Mouse (Mus musculus) embryonic fibroblast, embryonic 13.5 days (primary cell): ENCODE measurements around the gene Nprl2. TPM values are rescaled to one million over a fixed set of nuclear protein-coding genes. Genes with fewer than 3 reads are reported as not detected.

Experiments
- H3K27ac ChIP-seq: 2 replicates; pipeline ENCODE4 v1.5.1; 2012; ENCODE audit warnings: low read length, control low read depth, inconsistent platforms; ENCODE audit not compliant: insufficient read depth
- H3K4me1 ChIP-seq: 2 replicates; pipeline ENCODE4 v1.6.1; 2011; ENCODE audit warnings: low read length; ENCODE audit not compliant: control insufficient read depth, insufficient read depth
- H3K4me3 ChIP-seq: 2 replicates; pipeline ENCODE4 v1.5.1; 2011; ENCODE audit warnings: mild to moderate bottlenecking, control low read depth, low read length; ENCODE audit not compliant: insufficient read depth
- CTCF ChIP-seq: IDR thresholded peaks from 2 replicates; pipeline ENCODE4 v1.5.1; 2011; ENCODE audit warnings: mild to moderate bottlenecking, control low read depth, low read length, moderate library complexity, borderline replicate concordance; ENCODE audit not compliant: insufficient read depth
- POLR2A ChIP-seq: IDR thresholded peaks from 2 replicates; pipeline ENCODE4 v1.6.1; 2011; ENCODE audit warnings: low read depth, mild to moderate bottlenecking, control low read depth, low read length, moderate library complexity
- polyA plus RNA-seq: library from polyadenylated mRNA; stranded (reverse); fragments of >200 nt; gene quantifications from 2 replicates; pipeline ENCODE4 v1.2.4, GENCODE M21; 2011; ENCODE audit warnings: low read depth; ENCODE audit not compliant: missing spikeins, insufficient read length

The Nprl2 gene
- polyA plus RNA-seq, 1 experiment: 18.9 TPM

DNA sequence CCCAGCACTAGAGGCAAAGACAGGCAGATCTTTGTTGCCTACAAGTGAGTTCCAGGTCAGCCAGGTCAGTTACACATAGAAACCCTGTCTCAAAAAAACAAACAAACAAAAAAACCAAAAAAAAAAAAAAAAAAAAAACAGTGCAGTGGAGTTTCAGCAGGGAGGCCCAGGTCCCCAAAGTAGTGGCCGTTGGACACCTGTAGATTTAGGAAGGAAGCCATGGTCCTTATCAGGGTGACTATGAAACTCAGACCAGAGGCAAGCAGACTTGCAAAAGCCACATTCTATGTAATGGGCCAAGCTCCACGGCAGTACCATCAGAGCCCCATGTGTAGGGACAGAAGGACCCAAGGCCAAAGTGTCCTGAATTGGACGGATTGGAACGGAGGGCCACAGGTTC is 39.6 kb downstream of the Nprl2 start:
- Histone ChIP-seq H3K27ac (no peak overlapping the region), H3K4me3 (peak overlapping the region; percentile 61), H3K4me1 (peaks cover 5% of the 10 kb centered on the region; the same call in 1 of the 2 replicates)
- no peak for TF ChIP-seq CTCF
- no peak for TF ChIP-seq POLR2A

DNA sequence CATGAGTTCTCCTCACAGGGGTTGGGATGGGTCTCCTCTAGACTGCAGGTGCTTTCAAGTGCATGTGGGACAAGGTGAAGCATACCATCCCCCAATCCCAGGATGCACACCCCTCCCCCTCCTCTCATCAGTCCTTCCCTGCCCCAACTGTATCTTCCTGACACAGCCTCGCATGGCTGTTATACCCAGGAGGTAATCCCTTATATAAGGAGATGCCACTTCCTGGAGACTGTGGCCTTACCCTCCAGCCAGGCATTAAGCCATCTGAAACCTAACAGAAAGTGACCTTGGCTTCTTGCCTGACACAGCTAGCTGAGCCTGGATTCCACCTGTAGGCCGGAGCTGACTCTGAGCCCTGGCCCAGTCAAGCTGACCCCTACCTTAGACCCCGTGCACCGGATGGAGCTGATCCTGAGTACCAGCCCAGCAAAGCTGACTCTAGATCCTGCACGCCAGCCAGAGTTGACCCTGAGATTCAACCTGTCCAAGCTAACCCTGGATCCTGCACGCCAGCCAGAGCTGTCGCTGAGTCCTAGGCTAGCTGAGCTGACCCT is 40.6 kb downstream of the Nprl2 start:
- Histone ChIP-seq H3K4me1 (peaks cover 5% of the 10 kb centered on the region; the same call in 1 of the 2 replicates), H3K4me3 (no peak overlapping the region), H3K27ac (no peak overlapping the region)
- TF ChIP-seq POLR2A (no peak), CTCF (no peak)

DNA sequence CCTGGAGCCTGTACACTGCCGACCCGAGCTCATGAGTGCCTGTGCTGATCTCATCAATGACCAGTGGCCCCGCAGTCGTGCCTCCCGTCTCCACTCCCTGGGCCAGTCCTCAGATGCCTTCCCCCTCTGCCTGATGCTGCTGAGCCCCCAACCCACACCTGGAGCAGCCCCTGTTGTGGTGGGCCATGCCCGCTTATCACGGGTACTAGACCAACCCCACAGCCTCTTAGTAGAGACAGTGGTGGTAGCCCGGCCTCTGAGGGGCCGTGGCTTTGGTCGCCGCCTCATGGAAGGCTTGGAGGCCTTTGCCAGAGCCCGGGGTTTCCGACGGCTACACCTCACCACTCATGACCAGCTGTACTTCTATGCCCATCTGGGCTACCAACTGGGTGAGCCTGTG is 41.1 kb downstream of the Nprl2 start:
- Histone ChIP-seq H3K4me1 (peaks cover 5% of the 10 kb centered on the region; the same call in 1 of the 2 replicates), H3K4me3 (no peak overlapping the region), H3K27ac (no peak overlapping the region)
- TF ChIP-seq POLR2A (no peak), CTCF (no peak)

DNA sequence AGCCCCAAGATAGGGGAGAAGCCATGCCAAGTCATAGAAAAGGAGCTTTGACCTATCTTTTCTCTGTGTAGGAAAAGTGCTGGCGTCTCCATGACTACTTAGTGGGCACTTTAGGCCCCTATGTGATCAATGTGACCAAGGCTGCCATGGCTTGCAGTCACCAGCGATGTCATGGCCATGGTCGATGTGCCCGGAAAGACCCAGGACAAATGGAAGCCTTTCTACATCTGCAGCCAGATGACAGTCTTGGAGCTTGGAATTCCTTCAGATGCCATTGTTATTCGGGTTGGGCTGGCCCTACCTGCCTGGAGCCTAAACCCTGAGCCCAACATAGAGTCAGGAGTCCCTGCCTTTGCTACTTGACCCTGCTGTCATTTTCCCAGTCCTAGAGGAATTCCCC is 44.5 kb downstream of the Nprl2 start:
- Histone ChIP-seq H3K4me1 (peaks cover 5% of the 10 kb centered on the region; the same call in 1 of the 2 replicates), H3K27ac (no peak overlapping the region), H3K4me3 (no peak overlapping the region)
- TF ChIP-seq CTCF (no peak), POLR2A (no peak)

DNA sequence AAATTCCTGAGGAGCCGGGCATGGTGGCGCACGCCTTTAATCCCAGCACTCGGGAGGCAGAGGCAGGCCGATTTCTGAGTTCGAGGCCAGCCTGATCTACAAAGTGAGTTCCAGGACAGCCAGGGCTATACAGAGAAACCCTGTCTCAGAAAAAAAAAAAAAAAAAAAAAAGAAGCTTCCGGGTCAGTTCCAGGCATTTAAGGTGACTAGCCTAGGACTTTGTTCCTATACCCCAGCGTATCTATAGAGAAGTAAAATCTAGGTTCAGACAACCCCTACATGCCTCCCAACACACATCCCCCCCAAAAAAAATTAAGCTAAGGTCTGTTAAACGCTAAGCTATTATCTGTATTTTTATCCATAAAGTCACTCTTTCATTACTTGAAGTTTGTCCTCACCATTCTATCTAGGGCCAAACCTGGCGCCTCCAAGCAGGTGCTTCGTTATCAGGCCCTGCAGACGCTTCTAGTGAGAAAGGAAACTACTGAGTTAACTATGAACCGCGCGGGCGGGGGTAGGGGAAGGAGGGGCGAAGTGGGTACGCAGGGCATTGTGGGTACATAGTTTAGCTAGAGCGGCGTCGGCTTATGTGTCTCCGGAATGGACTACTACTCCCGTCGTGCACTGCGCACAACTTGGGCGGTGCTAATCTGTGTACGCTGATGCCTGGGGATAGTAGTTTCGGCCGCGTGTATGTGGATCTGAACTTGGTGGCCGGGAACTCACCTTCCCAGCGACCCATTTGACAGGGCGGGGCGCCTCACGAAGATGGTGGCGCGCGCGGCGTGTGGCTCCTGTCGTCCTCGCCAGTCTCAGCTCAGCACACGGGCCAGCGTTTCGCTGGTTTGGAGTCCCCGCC is 45.2 kb downstream of the Nprl2 start, which contains the start of gene Ifrd2:
Gene Ifrd2, plus strand, starts transcription at position 669 of the 859 bp plus-strand sequence.
- Histone ChIP-seq H3K27ac (no peak within 1 kb of the TSS), H3K4me3 (peak within 1 kb of the TSS; percentile 78), H3K4me1 (peaks cover 5% of the 10 kb centered on the region; the same call in 1 of the 2 replicates)
- TF ChIP-seq POLR2A (peak; percentile 71), CTCF (no peak)

DNA sequence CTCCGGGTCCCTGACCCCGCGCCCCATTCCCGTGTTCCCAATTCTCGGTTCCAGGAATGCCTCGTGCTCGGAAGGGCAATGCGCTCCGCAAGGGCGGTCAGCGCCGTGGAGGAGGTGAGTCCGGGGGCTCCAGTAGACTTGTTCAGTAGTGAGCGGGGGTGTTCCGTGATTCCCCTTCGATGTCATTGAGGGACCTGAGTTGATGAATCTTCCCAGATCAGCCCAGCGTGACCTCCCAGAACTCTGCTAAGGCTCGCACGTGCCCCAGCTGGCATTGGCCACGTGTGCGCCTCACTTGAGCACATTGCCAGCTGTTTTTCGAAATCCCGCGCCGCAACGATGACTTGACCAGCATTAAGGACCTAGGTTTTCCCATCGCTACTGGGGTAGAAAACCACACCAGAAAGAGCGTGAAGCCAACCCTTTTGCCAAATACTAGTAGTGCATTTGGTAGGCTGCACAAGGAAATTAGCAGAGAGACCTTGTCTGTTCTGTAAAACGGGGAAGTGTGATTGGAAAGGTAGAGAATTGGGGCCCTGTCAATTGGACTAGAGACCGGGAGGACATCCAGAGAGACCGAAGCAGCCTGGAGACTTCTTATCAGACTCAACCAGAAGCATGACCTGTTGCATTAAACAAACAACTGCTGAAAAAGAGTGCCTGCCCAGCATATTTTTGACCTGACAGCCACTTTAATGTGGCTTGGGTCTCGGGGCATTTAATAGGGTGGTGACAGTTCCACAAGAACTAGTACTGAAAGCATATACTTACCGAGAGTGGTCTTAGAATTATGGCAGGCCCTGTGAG is 46.0 kb downstream of the Nprl2 start:
- Histone ChIP-seq H3K4me1 (peaks cover 5% of the 10 kb centered on the region; the same call in 1 of the 2 replicates), H3K4me3 (peak overlapping the region; percentile 78), H3K27ac (no peak overlapping the region)
- TF ChIP-seq CTCF (no peak), POLR2A (no peak)

DNA sequence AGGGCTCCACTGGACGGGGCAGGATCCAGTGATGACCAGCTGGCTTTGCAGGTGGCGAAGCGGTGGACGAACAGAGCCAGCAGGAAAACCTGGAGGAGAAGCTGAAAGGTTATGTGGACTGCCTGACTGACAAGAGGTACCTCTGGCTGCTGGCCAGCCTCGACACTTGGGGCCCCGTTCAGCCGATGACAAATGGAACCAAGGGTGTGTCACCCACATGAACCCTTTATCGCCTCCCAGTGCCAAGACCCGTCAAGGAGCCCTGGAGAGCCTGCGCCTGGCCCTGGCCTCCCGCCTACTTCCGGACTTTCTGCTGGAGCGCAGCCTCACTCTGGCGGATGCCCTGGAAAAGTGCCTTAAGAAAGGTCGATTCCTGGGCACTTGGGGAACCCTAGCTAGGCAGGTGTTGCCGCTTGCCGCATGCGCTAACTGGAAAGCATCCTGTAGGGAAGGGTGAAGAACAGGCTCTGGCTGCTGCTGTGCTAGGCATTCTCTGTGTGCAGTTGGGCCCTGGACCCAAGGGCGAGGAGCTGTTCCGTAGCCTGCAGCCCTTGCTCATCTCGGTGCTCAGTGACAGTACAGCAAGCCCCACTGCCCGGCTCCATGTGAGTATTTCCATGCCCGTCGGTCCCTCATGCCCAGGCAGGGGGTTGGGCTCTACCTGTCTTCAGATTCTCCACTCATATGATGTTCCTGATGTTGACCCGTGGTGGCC is 48.2 kb downstream of the Nprl2 start:
- TF ChIP-seq CTCF: no peak
- no peak for TF ChIP-seq POLR2A
- Histone ChIP-seq H3K4me1 (peaks cover 5% of the 10 kb centered on the region; the same call in 1 of the 2 replicates), H3K27ac (no peak overlapping the region), H3K4me3 (no peak overlapping the region)

DNA sequence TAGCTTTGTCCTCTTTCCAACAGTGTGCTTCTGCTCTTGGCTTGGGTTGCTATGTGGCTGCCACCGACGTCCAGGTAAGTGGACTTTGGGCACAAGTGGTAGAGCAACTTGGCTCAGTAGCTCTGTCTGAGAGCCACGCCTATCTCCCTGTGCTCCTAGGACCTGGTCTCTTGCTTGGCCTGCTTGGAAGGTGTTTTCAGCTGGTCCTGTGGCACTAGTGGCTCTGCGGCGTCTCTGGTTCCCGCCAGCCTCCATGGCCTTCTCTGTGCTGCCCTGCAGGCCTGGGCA is 48.7 kb downstream of the Nprl2 start:
- Histone ChIP-seq H3K4me1 (peaks cover 5% of the 10 kb centered on the region; the same call in 1 of the 2 replicates), H3K27ac (no peak overlapping the region), H3K4me3 (no peak overlapping the region)
- TF ChIP-seq POLR2A (no peak), CTCF (no peak)
